Mouse (Mus musculus) embryo, embryonic 10.5 days (tissue): Measurements from ENCODE around the gene Krt32.

Source experiments
- DNase-seq: peaks from one replicate; pipeline ENCODE4 v3.0.0-alpha.2; 2015; ENCODE audit warnings: low spot score

The Krt32 gene

GRCm38 (mm10) chr11:100055686-100056655 is 32.1 kb downstream of the Krt32 start:
- DNase-seq, result no peak

GRCm38 (mm10) chr11:100050451-100050850 is 37.6 kb downstream of the Krt32 start, which contains the start of gene Krt31:
Krt31 (minus strand) TSS chr11:100050551.
- no peak for DNase-seq

- no peak for DNase-seq
Measured at GRCm38 (mm10) chr11:100047193-100047592, 40.8 kb downstream of the Krt32 start.

DNA sequence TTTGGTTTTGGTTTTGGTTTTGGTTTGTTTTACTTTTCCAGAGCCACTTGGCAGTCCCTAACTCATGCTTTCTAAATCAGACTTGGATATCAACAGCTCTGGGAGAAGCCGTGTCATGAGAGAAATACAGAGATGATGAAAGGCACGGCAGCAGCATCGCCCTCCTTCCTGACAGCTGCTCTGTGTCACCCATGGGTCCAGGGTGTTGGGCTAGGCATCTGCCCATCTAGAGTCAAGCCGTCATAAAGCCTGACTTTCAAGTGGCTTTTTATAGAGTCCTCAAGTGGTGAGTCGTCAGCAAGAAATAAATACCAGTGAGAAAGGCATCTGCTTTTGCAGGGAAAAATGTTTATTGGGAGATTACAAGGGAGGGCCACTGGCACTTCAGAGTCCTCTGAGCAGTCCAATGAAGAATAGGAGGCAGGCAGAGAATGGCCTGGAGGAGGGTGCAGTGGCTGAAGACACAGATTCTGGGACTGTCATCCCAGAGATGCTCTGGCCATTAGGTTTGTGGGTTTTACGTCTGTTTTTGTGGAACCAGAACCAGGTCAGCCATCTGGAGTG is 41.6 kb downstream of the Krt32 start:
- DNase-seq, result no peak

- DNase-seq, result no peak
Measured at GRCm38 (mm10) chr11:100041454-100041853, 46.6 kb downstream of the Krt32 start, which contains the start of gene Krt34. Krt34 (minus strand) TSS chr11:100041554.
